Mouse (Mus musculus): ENCODE results near the gene Col5a2.
A peak's percentile ranks its signal among the peaks of the same experiment; 100 is the strongest.
"Not testable (repeated sequence)": the region's sequence is repeated elsewhere in the genome, so short reads cannot be mapped to it uniquely, and the experiment has no call there.

Col5a2 gene

DNA sequence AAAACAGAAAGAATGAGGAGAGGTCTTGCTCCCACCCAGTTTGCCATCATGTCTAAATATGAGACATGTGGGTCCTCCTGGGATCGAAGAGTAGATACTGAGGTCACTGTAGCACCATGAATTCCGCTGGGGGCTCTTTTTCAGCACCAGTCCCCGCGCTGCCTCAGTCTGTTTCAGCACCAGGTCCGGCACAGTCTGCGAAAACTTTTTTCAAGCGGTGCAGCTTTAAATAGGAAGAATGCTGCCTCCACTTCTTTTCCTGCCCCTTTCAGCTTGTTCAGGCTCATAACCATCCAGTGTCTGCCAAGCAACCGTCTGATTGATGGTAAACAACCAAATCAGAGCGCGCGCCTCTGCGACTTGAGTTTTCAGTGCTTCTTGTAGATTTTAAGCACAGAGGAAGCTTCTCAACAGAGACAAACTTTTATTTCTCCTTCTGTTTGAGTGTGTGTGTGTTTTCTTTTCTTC lies at the start of gene Col5a2:
Gene Col5a2, minus strand, starts transcription at position 418 of the 468 bp plus-strand sequence.
- DNase-seq (ENCODE audit: low read depth, low spot score): peak; percentile 34

DNA sequence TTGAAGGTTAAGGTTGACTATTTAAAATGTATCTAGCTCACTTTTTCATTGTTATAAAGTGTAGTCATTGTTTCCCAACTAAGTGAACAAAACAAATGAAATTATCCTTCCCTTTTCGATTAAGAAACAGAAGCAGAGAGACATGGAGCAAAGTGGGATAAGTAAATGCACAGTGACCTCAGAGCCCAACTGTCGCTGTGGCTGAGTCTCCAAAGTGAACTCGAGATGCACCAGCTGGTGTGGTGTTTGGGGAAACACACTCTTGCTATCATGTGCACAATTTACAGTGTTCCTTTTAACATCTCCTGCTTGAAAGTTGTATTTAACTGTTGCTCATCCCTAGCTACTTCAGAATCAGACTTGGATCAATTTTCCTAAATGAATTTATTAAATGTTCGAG lies 47.4 kb upstream of the Col5a2 start:
- no peak for DNase-seq (ENCODE audit: low read depth, low spot score)

DNA sequence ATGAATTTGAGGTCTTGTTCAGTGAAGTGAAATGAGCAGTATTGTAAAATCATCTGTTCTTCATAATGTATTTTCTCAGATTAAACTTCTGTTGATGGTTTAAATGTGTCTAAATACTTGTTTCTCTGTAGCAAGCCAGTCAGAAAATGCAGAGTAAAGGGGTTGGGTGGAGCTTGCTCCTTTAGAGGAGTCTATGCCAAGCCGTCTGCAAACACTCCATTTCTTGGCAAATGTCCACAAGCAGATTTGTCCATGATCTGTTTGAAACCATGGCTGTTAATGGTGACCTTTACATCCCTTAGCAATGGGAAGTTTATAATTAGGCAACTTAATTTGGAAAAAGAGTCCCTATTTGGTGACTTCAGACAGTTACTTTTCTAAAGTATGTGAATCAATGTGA lies 38.8 kb upstream of the Col5a2 start:
- DNase-seq (ENCODE audit: low read depth, low spot score): no peak

DNA sequence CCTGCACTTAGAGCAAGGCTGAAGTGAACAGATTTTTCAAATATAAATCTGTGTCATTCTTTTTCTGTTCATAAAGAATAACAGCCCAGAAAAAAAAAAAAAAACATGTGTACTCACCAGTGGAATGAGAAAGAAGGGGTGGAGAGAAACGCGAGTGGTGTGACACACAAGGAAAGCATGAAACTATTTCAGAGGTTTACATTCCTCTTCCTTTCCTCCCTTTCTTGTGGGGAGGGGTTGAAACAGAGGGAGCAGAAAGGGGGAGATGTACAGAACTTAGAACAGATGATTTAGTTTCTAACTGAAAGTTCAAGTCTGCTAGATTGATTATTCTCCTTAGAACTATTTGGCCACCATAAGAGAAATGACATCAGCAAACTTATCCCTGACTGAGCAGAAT lies 38.1 kb upstream of the Col5a2 start:
- DNase-seq (ENCODE audit: low read depth, low spot score): no peak

DNA sequence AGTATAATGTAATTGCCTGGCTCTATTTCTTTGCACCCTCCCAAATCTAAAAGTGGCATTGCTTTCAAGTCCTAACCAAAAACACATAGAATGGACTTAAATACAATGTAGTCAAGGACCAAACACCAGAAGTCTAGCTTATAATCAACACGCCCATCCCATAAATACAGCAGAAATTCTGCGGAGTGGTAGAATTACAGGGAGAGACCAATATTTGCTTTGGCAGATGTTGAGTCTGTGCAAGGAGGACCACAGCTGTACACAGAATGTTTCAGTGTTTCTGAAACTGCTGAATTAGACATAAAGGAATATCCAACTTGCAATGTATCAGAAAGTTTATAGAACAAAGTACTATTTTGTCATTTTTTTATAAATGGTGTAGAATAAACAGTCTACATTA lies 28.4 kb upstream of the Col5a2 start:
- DNase-seq (ENCODE audit: low read depth, low spot score): no peak

DNA sequence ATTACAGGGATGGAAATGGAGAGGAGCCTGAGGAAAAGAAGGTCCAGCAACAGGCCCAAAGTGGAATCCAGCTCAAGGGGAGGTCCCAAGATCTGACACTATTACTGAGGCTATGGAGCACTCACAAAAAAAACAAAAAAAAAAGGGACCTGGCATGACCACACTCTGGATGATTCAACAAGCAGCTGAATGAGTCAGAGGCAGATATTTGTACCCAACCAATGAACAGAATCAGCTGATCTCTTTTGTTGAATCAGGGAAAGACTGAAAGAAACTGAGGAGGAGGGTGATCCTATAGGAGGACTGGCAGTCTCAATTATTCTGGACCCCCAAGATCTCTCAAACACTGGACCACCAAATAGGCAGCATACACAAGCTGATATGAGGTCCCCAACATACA lies 24.4 kb upstream of the Col5a2 start:
- DNase-seq (ENCODE audit: low read depth, low spot score): not testable (repeated sequence)

DNA sequence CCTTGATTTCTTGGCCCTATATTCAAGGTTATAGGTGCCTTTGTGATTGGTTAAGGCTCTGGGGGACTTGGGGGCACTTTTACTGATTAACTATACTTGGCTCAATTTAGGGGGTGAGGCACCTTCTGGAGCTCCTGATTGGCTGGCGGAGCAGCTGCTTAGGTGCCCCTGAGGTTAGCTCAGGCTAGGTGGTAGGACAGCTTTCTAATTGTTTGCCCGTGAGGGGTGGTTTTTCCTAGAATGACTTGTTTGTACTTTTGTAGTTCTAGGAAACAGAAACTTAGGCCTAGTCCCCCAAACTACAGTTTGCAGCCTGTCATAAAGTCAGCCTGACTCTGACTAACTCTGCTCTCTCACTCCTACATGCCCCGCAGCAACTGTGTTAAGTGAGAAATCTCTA lies 20.5 kb upstream of the Col5a2 start:
- no peak for DNase-seq (ENCODE audit: low read depth, low spot score)

DNA sequence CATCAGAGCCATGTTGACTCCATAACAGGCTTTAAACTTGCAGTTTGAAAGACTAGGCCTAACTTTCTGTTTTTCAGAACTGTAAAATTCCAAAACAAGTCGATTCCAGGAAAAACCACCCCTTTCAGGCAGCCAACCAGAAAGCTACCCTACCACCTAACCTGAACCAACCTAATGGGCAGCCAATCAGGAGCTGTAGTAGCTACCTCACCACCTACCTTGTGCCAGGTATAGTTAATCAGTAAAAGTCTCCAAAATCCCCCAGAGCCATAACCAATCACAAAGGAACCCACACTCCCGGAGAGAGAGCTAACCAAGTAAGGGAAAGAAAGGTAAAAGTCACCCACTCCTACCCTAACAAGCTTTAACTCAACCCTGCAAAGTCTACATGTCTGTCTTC lies 18.4 kb upstream of the Col5a2 start:
- no peak for DNase-seq (ENCODE audit: low read depth, low spot score)

DNA sequence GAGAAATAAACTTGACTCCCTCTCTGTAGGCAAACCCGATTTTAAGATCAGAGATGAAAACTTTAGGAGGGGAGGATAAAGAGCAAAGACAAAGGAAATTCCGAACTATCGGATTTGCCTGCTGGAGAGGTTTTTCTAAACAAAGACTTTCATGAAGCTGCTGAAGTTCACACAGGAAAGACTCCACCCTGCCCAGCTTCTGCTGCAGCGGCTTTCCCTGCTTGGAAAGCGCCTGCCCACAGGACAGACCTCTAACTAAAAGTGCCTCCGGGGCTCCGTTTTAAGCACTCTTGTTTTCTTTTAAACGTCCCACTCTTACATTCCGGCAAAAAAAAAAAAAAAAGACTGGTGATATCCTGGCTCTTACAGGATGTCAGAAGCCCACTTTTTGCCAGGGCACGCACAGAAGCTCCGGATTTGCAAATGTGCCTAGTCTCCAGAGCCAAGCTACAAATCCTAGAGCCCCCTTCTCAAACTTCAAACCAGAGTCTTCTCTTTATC lies 791 bp downstream of the Col5a2 start:
- DNase-seq (ENCODE audit: low read depth, low spot score): peak; percentile 3

DNA sequence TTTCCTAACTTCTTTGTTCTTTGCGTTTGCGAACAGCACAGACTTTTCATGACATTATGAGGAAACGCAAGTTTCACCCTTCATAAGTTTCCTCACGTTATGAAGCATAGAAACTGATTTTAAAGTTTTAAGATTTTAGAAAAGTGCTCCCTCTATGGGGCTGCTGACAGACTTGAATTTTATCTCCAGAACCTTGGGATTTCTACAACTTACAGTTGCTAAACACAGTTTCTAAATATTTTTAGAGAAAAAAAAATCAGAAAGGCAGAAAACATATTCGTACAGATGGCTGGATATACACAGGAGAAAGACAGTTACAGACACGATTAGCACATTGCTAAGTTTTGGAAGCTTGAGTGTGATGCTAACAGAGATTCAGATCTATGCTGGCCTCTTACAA lies 1.6 kb downstream of the Col5a2 start:
- peak; percentile 5 for DNase-seq (ENCODE audit: low read depth, low spot score)

DNA sequence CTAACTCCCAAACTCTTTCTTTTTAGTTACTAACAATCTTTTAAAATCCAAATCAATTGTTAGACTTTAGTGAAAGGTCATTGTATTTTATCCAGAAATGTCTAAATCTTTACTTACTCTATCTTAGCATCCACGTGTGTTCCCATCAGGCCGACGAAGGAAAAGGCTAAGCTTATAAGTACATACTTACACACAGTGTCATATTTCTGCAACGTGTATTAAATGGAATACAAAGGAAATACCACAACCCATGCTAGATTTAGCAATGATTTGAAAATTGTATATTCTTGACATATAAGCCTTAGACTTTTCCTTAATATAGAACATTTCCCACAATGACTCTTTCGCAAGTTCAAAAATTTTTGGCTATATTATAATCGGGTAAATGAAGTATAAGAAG lies 2.6 kb downstream of the Col5a2 start:
- no peak for DNase-seq (ENCODE audit: low read depth, low spot score)

DNA sequence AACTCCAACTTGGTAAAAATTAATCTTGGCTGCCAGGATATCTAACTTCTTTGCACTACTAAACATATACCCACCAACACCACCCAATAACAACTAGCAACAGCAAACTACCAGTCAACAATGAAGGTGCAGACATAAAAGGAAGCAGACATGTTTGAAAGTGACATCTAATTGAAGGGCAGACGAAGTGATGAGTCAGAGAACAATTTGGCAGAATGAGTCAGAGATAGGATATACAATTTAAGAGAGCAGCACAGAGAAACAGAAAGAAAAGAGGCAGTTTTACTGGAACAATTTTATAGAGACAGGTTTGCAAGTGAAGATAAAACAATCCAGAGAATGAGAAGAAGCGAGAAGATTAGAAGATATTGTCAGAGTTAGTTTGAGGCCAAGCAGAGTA lies 8.1 kb downstream of the Col5a2 start:
- DNase-seq (ENCODE audit: low read depth, low spot score): no peak

DNA sequence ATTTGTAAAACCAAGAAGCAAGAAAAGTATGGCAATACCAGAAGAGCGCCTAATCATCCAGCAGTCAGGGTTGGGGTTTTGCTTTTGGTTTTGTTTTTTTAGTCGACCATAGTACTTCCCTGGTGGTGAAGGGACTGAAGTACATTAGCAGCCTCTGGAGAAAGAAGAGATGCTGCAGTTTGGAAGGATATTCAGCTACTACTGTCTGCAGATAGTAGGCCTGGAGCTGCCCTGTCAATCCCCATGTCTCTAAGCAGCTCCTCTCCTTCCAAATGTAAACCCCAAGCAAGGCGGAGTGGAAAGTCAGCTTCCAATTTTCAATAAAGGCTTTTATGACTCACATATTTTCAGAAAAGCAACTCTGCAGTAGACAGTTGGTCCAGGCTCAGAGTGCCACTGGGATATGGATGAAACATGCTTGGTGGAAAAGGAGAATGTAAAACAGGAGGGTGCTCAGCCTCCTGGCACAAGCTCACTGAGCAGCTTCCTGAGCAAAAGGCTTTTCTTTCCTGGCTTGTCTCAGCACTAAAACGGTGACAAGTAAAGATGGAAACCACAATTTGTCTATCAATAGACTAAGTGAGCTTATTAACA lies 10.9 kb downstream of the Col5a2 start:
- DNase-seq (ENCODE audit: low read depth, low spot score): peak; percentile 40

DNA sequence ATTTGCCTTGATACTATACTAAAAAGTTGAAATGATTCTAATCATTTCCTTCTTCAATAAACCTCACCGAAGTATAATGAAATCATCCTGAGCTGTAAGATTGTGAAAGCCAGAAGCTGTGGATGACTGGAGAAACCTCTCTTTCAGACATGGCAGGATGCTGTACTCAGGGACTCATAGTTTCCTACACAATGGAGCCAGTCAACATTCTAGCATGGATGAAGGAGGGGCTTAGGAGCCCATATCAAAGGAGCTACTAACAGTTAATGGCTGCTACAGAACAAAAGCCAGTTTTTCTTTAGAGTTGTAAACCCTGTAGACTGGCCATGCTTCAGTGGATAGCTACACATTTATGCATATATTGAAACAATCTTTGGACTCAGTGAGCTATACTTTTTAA lies 12.6 kb downstream of the Col5a2 start:
- no peak for DNase-seq (ENCODE audit: low read depth, low spot score)

DNA sequence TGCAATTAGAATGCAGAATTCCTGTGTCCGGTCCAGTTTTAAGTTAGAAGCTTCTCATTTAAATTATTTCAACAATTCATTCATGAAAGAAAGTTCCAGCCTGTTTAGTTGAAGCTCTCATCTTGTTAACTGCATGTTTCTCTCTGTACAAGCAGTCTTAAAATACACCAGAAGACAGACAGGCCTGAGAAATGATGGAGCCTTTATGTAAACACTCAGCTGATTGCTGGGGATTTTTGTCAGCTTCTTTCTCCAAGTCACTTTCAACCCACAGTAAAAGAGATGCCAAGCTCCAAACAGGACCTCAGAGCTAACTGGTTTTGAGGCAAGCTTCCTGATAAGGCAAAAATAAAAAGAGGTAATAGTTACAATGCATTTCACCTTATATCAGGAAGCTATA lies 14.8 kb downstream of the Col5a2 start:
- peak; percentile 46 for DNase-seq (ENCODE audit: low read depth, low spot score)

DNA sequence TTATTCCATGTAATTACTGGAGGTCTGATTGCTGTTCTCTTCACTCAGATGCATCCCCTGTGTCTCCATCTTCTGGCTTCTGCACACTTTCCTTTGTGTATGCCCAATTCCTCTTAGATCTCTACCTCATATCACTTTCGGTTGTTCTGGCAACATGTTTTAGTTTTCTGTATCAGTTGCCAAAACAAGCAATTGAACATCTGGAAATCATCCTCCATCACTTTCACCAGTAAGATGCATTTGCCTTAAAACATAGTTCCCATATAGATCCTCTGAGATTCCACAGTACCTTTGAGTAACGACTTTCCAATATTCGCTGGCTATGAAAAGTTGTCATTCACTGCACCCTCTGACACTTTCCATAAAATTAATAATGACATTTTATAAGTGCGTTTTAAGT lies 20.1 kb downstream of the Col5a2 start:
- DNase-seq (ENCODE audit: low read depth, low spot score): no peak

DNA sequence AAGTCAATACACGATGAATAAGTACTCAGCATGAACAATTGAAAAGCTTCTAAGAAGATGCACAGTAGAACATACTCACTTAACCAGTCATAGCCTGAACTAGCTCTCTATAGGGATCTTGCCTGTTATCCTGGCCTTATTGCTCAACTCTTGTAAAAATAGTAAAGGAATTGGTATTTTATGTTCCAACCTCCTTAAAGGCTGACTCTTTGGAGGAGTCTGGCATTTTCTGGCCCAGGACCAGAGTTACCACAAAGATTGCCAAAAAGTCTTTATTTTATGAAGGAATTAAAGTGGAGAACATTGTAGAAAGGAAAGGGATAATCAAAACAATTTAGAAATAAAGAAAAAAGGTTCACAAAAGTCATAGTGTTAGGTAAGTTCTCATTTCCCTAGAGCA lies 21.2 kb downstream of the Col5a2 start:
- DNase-seq (ENCODE audit: low read depth, low spot score): no peak

DNA sequence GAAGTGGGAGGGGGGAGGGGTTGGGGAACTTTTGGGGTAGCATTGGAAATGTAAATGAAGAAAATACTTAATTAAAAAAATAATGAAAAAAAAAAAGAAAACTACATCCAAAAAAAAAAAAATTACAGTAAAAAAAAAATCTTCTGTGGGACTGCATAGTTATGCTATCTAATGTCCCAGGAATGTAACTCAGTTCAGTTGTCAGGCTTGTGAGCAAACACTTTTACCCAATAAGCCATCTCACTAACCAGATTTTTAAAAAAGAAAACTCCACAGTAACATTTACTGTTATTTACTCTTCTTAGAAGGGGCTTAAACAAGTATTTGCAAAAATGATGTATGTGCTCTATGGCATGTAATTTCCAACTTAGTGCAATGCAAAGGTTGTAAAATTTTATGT lies 24.0 kb downstream of the Col5a2 start:
- no peak for DNase-seq (ENCODE audit: low read depth, low spot score)

DNA sequence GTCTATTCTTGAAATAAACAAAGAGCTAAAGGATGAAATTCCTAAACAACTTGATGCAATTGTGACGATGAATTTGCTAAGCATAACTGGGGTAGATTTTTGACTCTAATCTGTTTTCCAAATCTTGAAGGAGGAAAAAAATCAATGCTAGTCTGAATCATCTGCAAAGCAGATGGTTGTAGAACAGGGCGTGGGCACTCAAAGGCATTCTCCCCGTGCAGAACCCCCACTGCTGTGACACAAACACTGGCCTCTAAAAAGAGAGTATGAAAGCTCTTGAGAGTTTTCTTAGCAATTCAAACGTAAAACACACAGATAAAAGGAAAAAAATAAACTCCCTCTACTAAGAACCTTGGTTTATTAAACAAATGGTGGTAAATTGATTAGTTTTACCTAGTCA lies 30.3 kb downstream of the Col5a2 start:
- peak; percentile 86 for DNase-seq (ENCODE audit: low read depth, low spot score)

DNA sequence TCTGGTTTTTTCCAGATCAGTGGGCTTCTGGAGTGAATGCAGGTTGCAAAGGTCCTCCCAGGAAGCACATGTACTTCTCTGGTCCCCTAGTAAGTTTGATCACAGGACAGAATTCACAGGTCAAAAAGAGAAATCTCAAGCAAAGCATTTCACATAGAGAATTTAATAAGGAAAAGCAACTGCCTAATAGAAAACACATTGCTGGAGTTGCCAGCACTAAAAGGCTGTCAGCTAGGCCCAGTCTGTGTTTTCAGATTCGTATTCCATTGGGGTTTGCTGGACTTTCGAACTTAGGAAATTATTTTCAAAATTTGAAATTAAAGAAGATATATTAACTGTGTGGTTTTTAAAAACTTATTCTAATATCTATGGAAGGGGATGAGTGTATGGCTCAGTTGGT lies 42.3 kb downstream of the Col5a2 start:
- no peak for DNase-seq (ENCODE audit: low read depth, low spot score)

DNA sequence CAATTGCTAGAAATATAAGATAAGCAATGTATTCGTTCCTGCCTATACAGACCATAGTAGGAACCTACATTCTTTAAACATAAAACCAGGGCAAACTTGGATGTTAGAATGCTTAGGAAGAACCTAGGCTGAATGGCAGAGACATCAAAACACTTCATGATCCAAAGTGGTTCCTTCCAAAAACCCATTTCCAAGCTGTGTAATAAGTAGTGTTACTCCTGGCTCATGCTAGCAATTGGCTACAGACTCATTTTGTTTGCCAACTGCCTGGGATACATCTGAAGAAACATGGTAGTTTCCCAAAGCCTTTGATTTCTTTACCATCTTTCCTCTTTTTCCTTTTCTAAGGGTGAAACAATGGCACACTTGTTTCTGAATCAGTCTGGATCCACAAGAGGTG lies 47.3 kb downstream of the Col5a2 start:
- no peak for DNase-seq (ENCODE audit: low read depth, low spot score)

DNA sequence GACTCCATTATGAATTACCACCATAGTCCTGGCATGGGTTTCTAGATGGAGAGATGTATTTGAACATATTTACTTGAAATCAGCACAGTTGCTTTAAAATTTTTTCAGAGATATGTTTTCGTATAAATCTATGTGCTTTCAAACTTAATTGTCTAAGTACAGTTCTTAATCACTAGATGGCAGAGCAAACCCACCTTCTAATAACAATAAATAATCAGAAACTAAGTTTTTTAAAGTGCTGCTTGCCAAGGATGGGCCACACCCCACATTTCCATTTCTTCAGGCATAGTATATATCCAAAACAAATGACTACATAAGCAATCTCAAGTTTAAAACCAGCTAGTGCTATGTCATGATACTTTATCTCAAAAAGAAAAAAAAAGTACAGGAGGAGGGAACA lies 54.2 kb downstream of the Col5a2 start:
- no peak for DNase-seq (ENCODE audit: low read depth, low spot score)

DNA sequence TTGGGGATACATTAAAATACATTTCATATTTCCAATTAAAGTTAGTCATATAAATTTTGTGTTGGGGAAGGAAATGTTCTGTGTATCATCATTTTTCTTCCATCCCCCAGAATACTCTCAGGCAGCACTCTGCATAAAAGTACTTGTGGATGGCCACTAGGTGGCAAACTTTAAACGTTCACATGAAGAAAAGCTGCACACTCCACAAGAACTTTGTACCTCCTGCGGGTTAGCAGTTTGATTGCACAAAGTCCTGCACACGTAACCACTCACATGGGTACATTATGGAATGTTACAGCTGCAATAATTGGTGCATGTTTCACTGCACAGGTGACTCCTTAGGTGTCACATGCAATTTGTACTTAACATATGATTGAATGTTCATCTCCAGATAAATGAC lies 71.2 kb downstream of the Col5a2 start:
- DNase-seq (ENCODE audit: low read depth, low spot score): peak; percentile 71

DNA sequence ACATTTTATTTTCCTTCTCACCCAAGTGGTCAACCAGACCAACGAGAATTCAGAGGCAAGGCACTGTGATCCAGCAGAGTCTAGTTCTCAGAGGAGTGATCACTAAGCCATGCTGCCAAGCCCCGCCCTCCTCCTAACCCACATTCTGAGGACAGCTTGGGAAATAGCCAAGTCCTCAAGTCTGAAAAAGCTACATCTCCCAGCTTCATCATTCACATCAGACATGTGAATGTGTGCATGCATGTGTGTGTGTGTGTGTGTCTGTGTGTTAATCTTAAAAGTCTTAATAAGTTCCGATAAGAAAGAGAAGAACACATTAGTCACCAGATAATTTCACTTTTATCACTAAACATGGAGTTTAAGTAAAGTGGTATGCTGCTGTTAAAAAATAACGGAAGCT lies 72.6 kb downstream of the Col5a2 start:
- DNase-seq (ENCODE audit: low read depth, low spot score): no peak

Data from brain, adult 2 months (tissue).